Mouse (Mus musculus) spleen, adult 18-20 months (tissue): ENCODE data around the gene Hagh.

Experiments
- DNase-seq, 2 experiments: peaks; one replicate each; pipeline ENCODE4 v3.0.0; 2022; ENCODE audit warnings: mixed read lengths in 2 of 2

The Hagh gene

GRCm38 (mm10) chr17:24850773-24851127, 10.8 kb downstream of the Hagh start:
- DNase-seq: no peak

GRCm38 (mm10) chr17:24851381-24852125, 11.6 kb downstream of the Hagh start:
- no peak for DNase-seq

- no peak for DNase-seq
Observed at GRCm38 (mm10) chr17:24855838-24856464, 16.0 kb downstream of the Hagh start.

- no peak for DNase-seq
Observed at GRCm38 (mm10) chr17:24856589-24856988, 16.6 kb downstream of the Hagh start.

- no peak for DNase-seq
Observed at GRCm38 (mm10) chr17:24857831-24858470, 18.0 kb downstream of the Hagh start.

- DNase-seq: no peak
Observed at GRCm38 (mm10) chr17:24858967-24859366, 19.0 kb downstream of the Hagh start.

GRCm38 (mm10) chr17:24860076-24860475, 20.1 kb downstream of the Hagh start:
- no peak for DNase-seq

- DNase-seq: no peak
Observed at GRCm38 (mm10) chr17:24861785-24862184, 21.8 kb downstream of the Hagh start.

- DNase-seq: no peak
Observed at GRCm38 (mm10) chr17:24865776-24866175, 25.8 kb downstream of the Hagh start, which contains the start of gene Igfals. TSS of gene Igfals (plus strand) at chr17:24865997.

GRCm38 (mm10) chr17:24867914-24868313, 28.0 kb downstream of the Hagh start:
- DNase-seq: no peak

GRCm38 (mm10) chr17:24873695-24874404, 33.9 kb downstream of the Hagh start:
- DNase-seq: no peak

GRCm38 (mm10) chr17:24874405-24874745, 34.4 kb downstream of the Hagh start:
- no peak for DNase-seq

- no peak for DNase-seq
Observed at GRCm38 (mm10) chr17:24874989-24875388, 35.0 kb downstream of the Hagh start.

GRCm38 (mm10) chr17:24877336-24878116, 37.6 kb downstream of the Hagh start:
- no peak for DNase-seq

- DNase-seq: no peak
Observed at GRCm38 (mm10) chr17:24878117-24878397, 38.1 kb downstream of the Hagh start.

- DNase-seq: no peak
Observed at GRCm38 (mm10) chr17:24878531-24878930, 38.6 kb downstream of the Hagh start.

GRCm38 (mm10) chr17:24881738-24882440, 41.9 kb downstream of the Hagh start:
- peak in 1 of 2 experiments; percentile 47 for DNase-seq

GRCm38 (mm10) chr17:24884391-24884790, 44.4 kb downstream of the Hagh start:
- DNase-seq: no peak

- DNase-seq: no peak
Observed at GRCm38 (mm10) chr17:24885356-24886133, 45.6 kb downstream of the Hagh start.

- DNase-seq: peak; percentile 95
Observed at GRCm38 (mm10) chr17:24886134-24886931, 46.4 kb downstream of the Hagh start, which contains the start of the genes Nubp2 and Spsb3. TSS of gene Nubp2 (minus strand) at chr17:24886349. TSS of gene Spsb3 (plus strand) at chr17:24886643.
